Mouse (Mus musculus) embryonic fibroblast, embryonic 13.5 days (primary cell): Measurements from ENCODE around the gene Tbc1d1. TPM values are rescaled to one million over a fixed set of nuclear protein-coding genes. Genes with fewer than 3 reads are reported as not detected.
A peak's percentile ranks its signal among the peaks of the same experiment; 100 is the strongest.

Experiments used
- H3K27ac ChIP-seq: 2 replicates; pipeline ENCODE4 v1.5.1; 2012; ENCODE audit warnings: low read length, control low read depth, inconsistent platforms; ENCODE audit not compliant: insufficient read depth
- H3K4me1 ChIP-seq: 2 replicates; pipeline ENCODE4 v1.6.1; 2011; ENCODE audit warnings: low read length; ENCODE audit not compliant: control insufficient read depth, insufficient read depth
- H3K4me3 ChIP-seq: 2 replicates; pipeline ENCODE4 v1.5.1; 2011; ENCODE audit warnings: mild to moderate bottlenecking, control low read depth, low read length; ENCODE audit not compliant: insufficient read depth
- CTCF ChIP-seq: IDR thresholded peaks from 2 replicates; pipeline ENCODE4 v1.5.1; 2011; ENCODE audit warnings: mild to moderate bottlenecking, control low read depth, low read length, moderate library complexity, borderline replicate concordance; ENCODE audit not compliant: insufficient read depth
- POLR2A ChIP-seq: IDR thresholded peaks from 2 replicates; pipeline ENCODE4 v1.6.1; 2011; ENCODE audit warnings: low read depth, mild to moderate bottlenecking, control low read depth, low read length, moderate library complexity
- polyA plus RNA-seq: library from polyadenylated mRNA; stranded (reverse); fragments of >200 nt; gene quantifications from 2 replicates; pipeline ENCODE4 v1.2.4, GENCODE M21; 2011; ENCODE audit warnings: low read depth; ENCODE audit not compliant: missing spikeins, insufficient read length

The Tbc1d1 gene
- polyA plus RNA-seq, 1 experiment: 37.9 TPM

GRCm38 (mm10) chr5:64265145-64265544 lies 109.0 kb downstream of the Tbc1d1 start:
- H3K27ac ChIP-seq: no peak overlapping the region
- TF ChIP-seq POLR2A: no peak
- TF ChIP-seq CTCF: no peak
- H3K4me3 ChIP-seq: no peak overlapping the region
- H3K4me1 ChIP-seq: no peaks in the 10 kb centered on the region

GRCm38 (mm10) chr5:64265906-64266305 lies 109.8 kb downstream of the Tbc1d1 start:
- H3K4me3 ChIP-seq: no peak overlapping the region
- no peak overlapping the region for H3K27ac ChIP-seq
- no peaks in the 10 kb centered on the region; the same call in 1 of the 2 replicates for H3K4me1 ChIP-seq
- TF ChIP-seq CTCF (no peak), POLR2A (no peak)

GRCm38 (mm10) chr5:64266534-64266933 lies 110.4 kb downstream of the Tbc1d1 start:
- Histone ChIP-seq H3K4me1 (no peaks in the 10 kb centered on the region; the same call in 1 of the 2 replicates), H3K4me3 (no peak overlapping the region), H3K27ac (peak overlapping the region; percentile 6; the same call in 1 of the 2 replicates)
- no peak for TF ChIP-seq POLR2A
- TF ChIP-seq CTCF: no peak

GRCm38 (mm10) chr5:64267279-64267678 lies 111.2 kb downstream of the Tbc1d1 start:
- Histone ChIP-seq H3K4me1 (no peaks in the 10 kb centered on the region; the same call in 1 of the 2 replicates), H3K27ac (no peak overlapping the region), H3K4me3 (no peak overlapping the region)
- TF ChIP-seq CTCF (no peak), POLR2A (no peak)

GRCm38 (mm10) chr5:64269669-64270068 lies 113.6 kb downstream of the Tbc1d1 start:
- no peak overlapping the region for H3K4me3 ChIP-seq
- H3K27ac ChIP-seq: peak overlapping the region; percentile 76
- no peaks in the 10 kb centered on the region; the same call in 1 of the 2 replicates for H3K4me1 ChIP-seq
- TF ChIP-seq POLR2A (no peak), CTCF (no peak)

GRCm38 (mm10) chr5:64273517-64273916 lies 117.4 kb downstream of the Tbc1d1 start:
- TF ChIP-seq POLR2A (no peak), CTCF (no peak)
- Histone ChIP-seq H3K4me3 (no peak overlapping the region), H3K4me1 (no peaks in the 10 kb centered on the region; the same call in 1 of the 2 replicates), H3K27ac (no peak overlapping the region)

- H3K27ac ChIP-seq: no peak overlapping the region
- H3K4me3 ChIP-seq: no peak overlapping the region
- H3K4me1 ChIP-seq: no peaks in the 10 kb centered on the region; the same call in 1 of the 2 replicates
- TF ChIP-seq CTCF (no peak), POLR2A (no peak)
Observed at GRCm38 (mm10) chr5:64274296-64274695, 118.2 kb downstream of the Tbc1d1 start.

GRCm38 (mm10) chr5:64274738-64275451 lies 118.8 kb downstream of the Tbc1d1 start:
- Histone ChIP-seq H3K27ac (no peak overlapping the region), H3K4me3 (no peak overlapping the region), H3K4me1 (peaks cover 4% of the 10 kb centered on the region)
- TF ChIP-seq POLR2A (no peak), CTCF (peak; percentile 73; the same call in 1 of the 2 replicates)

- Histone ChIP-seq H3K4me3 (no peak overlapping the region), H3K27ac (no peak overlapping the region), H3K4me1 (peaks cover 13% of the 10 kb centered on the region)
- TF ChIP-seq POLR2A: no peak
- TF ChIP-seq CTCF: no peak
Observed at GRCm38 (mm10) chr5:64277646-64278191, 121.6 kb downstream of the Tbc1d1 start.

- Histone ChIP-seq H3K4me1 (peaks cover 13% of the 10 kb centered on the region), H3K4me3 (no peak overlapping the region), H3K27ac (0 out of 2 replicates have a peak overlapping the region, but pooled peaks have one; percentile 31)
- TF ChIP-seq POLR2A (no peak), CTCF (no peak)
Observed at GRCm38 (mm10) chr5:64279668-64280067, 123.6 kb downstream of the Tbc1d1 start.

- TF ChIP-seq CTCF (no peak; the same call in 1 of the 2 replicates), POLR2A (no peak)
- Histone ChIP-seq H3K4me1 (peaks cover 13% of the 10 kb centered on the region), H3K27ac (no peak overlapping the region), H3K4me3 (no peak overlapping the region)
Observed at GRCm38 (mm10) chr5:64280191-64280590, 124.1 kb downstream of the Tbc1d1 start.
